Mouse (Mus musculus): ENCODE measurements around the gene Hgf. TPM values are rescaled to one million over a fixed set of nuclear protein-coding genes. Genes with fewer than 3 reads are reported as not detected.

Hgf gene
- total RNA-seq (2021) = under 1 TPM; 0.56 to 0.70 TPM

DNA sequence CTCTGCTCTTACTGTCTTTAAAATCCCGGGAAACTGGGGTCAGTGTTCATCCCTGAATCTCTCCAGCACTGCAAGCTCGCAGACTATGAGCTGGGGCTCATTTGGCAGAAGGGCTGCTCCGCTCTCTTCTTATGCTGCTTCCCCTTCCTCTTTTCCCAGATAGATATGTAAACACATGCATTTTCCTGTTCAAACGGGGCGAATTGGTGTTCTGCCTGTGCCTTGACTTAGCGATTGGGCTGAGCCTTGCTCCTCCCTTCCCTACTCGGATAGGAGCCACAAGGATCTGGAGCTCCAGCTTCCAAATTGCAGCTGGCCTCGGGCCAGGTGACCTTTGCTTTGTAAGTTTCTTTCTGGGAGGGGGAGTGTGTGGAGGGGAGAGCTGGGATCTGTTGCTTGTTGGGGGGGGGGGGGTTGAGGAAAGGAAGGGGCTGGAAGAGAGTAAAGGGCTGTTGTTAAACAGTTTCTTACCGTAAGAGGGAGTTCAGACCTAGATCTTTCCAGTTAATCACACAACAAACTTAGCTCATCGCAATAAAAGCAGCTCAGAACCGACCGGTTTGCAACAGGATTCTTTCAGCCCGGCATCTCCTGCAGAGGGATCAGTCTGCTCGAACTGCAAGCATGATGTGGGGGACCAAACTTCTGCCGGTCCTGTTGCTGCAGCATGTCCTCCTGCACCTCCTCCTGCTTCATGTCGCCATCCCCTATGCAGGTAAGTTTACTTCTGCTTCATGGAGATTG lies at the start of gene Hgf:
Hgf (plus strand) TSS at position 192 of the 744 bp plus-strand sequence.
- intact Hi-C loops (cut with DNase I) = no loop called here
- peak; percentile 41 to 44 for DNase-seq

DNA sequence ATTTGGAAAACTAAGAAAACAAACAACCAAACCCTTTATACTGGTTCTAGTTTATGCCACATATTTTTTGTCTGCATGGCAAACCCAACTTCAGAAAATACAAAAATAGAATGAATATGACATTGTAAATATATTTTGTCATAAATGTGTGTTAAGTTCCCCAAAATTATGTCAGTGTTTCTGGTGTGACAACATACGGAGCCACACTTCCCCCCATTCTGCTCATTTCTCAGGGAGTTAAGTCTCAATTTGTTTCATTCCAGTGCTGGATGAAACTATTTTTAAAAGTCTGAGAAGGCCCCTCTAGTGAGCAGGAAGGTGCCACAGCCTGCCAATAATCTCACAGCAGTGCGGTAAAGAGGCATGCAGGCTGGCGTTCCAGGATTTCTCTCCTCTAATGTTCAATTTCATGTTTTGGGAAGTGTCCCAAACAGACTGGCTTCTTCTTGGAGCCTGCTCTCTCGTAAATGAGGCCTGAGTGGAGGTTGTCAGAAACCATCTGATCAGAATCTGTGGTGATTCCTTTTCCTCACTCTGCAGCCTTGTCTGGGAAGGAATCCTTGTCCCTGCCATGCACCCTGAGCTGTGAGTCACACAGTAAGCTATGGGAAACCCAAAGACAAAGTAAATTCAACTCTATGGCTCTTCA lies 46.5 kb upstream of the Hgf start:
- intact Hi-C loops (cut with DNase I) = no loop called here
- no peak for DNase-seq

DNA sequence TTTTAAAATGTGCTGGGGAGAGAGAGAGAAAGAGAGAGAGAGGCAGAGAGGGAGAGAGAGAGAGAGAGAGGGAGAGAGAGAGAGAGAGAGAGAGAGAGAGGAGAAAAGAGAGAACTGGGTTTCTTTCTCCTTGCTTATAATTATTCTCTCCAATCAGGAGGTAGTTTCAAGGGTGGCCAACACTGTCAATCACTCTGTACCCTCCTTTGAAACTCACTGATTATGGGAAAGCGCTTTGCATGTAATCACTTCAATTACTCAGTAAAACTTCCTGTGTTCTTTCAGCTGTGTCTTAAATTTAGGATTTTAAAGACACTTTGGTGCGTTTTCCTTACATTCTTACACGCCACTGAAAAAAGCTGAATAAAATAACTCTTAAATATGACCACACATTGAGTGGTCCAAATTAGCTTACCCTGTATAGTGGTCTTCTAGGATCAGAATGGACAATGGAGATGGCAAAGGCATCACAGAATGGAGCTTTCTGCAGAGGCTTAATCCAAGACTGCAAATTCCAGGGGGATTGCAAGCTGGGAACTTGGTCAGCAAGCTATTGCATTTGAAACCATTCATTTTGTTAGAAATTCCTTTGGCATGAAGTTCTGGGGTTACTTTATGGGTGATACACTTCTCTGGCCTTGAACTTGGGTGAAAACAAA lies 21.5 kb upstream of the Hgf start:
- intact Hi-C loops (cut with DNase I) = no loop called here
- no peak for DNase-seq

DNA sequence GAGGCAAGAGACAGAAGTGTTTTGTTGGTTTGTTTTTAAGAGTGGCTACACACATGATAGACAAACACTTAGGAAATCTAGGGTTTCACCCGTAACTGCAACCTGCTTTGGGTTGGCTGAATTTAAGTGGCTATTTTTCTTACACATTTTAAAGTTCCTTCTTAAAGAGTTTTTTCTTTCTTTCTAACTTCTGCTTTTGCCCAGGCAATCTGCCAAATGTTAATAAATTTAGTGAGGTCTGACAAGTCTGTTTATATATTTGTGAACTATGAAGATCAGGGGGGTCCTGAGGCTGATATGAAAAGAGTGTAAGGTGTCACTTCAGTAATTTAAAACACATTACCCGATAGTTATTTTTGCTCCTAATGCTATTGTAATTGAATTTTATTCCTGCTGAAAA lies 15.2 kb upstream of the Hgf start:
- DNase-seq = no peak
- intact Hi-C loops (cut with DNase I) = no loop called here

DNA sequence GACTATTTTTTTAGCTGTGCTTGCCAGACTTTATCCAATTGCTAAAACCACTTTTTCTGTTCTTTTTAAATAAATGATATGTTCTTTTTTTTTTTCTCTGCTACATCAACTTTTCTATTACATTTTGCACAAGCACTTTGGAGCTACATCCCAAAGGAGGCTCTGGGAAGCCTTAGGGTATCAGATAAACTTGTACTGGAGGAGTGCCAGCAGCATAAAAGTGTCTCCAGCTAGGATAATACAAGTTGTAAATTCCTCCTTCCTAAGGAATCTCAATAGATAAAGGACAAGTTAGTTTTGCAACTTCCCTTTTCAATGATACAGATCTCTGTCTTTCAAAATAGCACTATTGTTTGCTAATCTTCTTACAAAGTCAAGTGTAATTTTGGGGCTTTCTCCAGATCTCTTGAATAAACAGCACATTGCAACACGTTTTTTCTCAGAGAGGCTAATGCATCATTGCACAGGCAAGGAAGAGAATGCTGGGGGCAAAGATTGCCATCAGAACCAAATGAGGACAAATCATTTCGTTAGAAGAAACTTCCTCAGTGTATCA lies 11.7 kb upstream of the Hgf start:
- intact Hi-C loops (cut with DNase I) = no loop called here
- DNase-seq = no peak

DNA sequence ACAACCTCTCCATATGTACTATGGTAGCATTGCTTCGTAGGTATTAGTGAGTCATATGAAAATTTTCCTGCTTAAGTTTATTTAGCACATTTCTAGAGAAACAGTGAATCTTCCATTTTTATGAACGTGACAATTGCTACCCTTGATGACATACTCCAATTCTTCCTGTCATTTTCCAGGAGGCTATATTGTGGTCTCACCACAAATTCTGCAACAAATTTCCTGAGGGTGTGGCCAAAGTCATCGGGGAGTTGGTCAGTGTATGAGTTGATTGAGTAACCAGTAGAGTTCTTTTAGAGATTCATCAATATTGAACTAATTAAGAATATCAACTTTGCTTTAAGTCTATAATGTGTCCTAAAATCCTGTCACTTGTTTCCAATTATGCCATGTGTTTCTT lies 5.8 kb upstream of the Hgf start:
- intact Hi-C loops (cut with DNase I) = no loop called here
- DNase-seq = no peak

DNA sequence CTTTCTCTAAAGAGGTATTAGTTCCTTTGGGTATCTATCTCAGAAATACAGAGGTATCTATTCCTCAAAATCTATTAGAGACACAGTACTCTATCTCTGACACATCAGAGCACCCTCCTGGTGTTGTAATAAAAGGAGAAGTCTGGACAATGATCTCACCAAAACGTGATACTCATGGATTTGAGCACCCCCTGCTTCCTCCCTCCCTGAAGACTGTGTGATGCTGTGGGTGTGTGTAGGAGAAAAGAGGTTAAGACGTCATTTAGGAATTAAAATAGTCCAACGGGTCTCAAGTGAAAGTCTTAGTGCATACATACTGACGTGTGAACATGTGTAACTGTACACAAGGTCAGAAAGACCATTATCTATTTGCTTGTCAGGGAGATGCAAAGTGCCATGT lies 648 bp upstream of the Hgf start:
- DNase-seq = no peak
- intact Hi-C loops (cut with DNase I) = no loop called here

DNA sequence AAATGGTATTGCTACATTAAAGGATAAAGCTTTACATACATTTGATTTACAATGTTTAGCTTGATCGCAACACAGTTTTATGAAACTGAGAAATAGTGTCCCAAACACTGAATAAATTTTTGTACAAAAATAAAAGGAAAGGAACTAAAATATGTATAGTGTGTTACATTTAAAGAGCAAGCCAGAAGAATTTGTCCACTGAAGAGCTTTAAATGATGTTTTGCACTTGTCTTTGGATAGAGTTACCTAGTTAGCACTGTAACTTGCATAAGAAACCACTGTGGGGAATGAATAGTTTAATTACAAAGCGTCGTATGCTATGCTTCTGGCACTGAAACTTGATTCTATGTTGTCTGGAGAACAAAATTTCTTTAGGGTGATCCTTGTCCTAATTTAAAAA lies 7.0 kb downstream of the Hgf start:
- DNase-seq = no peak
- intact Hi-C loops (cut with DNase I) = no loop called here

DNA sequence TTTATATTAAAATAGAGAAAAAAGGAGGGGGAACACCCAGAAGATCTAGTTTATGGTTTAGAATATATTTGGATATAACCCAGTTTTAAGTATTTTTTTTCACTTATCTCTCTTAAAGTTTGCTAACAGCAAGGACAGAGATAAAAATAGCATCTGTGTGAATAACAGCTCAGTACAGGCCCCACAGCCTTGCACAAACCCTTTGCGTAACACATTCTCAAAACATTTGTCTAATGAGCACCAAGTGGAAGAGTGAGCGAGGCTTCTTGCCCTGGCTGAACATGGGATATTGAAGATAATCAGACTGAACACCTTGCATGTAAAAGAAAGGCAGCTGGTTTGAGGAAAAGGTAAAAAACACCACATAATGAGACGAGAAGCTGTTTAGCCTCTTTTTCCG lies 15.7 kb downstream of the Hgf start:
- DNase-seq = no peak
- intact Hi-C loops (cut with DNase I) = no loop called here

DNA sequence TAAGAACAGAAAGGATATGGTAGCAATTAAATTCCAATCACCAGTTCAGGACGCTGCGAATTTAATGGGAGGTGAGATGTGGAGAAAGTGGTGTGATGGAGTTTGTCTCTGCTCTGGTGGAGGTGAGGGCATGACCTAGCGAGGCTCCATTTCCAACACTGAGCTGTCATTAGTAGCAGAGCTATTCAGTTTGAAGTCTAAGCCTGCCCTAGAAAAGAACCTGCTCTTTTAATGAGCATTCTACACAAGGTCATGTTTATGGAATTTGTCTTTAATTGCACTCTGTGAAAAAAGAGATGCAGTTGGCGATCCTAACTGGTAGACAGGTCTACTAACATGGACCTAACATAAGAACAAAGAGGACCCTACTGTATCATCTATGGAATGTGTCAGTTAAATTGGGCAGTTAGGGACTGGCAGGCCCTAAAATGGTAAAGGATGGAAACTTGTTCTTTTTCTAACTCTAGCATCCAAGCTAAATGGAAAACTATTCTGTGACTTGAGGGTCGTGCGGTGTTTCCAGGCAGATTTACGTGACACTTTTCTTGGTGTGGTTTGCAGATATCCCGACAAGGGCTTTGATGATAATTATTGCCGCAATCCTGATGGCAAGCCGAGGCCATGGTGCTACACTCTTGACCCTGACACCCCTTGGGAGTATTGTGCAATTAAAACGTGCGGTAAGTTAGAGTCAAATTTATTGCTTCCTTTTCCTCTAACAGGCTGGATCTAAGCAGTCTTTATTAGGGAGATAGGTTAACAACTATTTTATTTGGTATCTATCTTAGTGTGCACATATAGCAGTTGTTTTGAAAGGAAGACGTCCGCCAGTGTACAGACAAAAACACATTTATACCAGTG lies 24.8 kb downstream of the Hgf start:
- intact Hi-C loops (cut with DNase I) = no loop called here
- no peak for DNase-seq

DNA sequence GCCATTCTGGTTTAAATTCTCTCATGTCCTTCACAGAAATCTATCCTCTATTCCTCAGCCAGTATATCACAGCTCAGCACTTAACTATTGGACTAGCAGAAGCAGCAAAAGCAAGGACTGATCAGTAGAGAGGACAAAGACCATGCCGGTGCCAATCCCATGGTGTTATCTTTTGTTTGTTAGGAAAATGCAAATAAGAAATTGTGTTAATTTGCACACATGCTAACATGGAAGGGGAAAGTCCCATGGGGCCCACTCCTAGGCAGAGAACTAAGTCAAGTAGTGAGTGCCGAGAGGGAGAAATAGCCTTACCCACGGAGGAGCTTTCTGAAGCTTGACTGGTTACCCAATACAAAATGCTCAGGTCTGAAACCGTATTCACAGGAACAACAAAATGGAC lies 42.4 kb downstream of the Hgf start:
- no peak for DNase-seq
- intact Hi-C loops (cut with DNase I) = no loop called here

DNA sequence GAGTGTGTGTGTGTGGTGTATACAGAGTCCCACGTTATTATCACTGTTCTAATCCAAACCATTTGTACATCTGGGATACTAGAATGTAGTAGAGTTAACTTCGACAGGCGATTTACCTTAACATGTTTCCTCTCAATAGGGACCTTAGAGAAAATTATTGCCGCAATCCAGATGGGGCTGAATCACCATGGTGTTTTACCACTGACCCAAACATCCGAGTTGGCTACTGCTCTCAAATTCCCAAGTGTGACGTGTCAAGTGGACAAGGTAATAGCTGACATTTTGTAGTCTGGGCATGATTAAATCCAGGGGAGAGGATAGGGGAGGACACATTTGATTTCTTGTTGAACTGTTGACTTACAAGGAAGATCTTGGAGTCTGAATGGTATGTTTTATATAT lies 44.7 kb downstream of the Hgf start:
- intact Hi-C loops (cut with DNase I) = no loop called here
- DNase-seq = no peak

DNA sequence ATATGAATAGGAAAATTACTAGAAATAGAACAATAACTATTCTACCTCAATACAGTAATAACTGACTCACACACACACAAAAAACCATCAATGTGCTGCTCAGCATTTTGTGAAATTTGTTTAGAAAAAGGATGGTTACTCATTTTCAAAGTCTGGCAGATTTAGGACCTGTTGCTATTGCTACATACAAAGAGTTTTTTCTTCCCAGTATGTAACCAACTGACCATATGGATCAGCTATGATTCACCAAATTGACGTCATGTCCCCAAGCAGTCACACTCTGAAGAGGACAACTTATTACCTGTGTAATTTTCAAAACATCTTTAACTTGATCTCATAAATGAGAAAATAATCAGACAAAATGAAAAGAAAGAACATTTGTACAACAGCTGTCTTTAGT lies 48.2 kb downstream of the Hgf start:
- intact Hi-C loops (cut with DNase I) = no loop called here
- DNase-seq = no peak

DNA sequence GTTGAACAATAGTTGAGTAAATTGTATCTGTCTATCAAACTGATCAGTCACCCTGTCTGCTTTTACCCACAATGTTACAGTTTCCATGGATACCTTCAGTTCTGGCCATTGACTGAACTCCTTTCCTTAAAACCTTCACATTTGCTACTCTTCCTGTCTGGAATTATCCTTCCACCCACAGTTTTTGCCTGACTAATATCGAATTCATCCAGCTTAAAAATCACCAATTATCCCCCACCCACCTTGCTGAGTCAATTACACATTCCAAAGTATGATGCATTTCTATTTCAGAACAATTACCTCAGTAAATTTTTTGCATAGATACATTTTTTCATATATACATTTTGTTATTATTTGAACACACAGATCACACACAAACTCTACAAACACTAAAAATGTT lies 79.7 kb downstream of the Hgf start:
- DNase-seq = no peak
- intact Hi-C loops (cut with DNase I) = no loop called here

DNA sequence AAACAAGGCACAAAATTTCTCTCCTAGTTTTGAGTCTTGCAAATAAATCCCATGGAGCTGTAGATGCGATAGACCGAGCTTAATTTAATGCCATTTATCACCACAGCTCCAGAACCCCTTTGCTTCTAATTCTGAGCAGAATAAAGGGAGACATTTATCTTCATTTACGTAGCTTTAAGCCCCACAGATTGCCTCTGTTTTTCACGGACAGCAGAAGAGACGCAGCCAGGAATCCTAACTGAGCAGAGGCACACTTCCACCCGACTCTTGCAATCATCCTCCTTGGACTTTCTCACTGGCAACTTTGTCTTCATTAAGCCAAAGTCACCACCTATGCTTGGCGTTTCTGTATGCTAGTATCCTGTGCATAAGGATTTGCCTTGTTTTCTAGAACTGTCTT lies 93.1 kb downstream of the Hgf start:
- DNase-seq = no peak
- intact Hi-C loops (cut with DNase I) = no loop called here

DNA sequence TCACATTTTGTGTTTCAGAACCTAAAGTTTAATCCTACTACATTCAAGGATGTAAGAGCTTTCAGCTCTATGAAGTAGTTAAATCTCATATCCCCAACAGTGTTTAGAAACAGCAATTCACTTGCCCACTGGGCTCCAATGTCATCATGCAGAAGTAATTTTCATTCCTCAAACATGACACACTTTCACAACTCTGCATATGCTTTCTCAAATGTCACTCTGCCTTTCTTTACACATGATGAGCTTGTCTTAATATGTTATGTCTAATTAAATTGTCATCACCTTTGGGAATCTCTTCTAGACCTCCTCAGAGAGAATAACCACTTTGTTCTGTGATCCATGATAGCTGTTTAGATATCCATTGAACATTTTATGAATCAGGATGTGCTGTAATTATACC lies 94.4 kb downstream of the Hgf start:
- intact Hi-C loops (cut with DNase I) = no loop called here
- DNase-seq = no peak

DNA sequence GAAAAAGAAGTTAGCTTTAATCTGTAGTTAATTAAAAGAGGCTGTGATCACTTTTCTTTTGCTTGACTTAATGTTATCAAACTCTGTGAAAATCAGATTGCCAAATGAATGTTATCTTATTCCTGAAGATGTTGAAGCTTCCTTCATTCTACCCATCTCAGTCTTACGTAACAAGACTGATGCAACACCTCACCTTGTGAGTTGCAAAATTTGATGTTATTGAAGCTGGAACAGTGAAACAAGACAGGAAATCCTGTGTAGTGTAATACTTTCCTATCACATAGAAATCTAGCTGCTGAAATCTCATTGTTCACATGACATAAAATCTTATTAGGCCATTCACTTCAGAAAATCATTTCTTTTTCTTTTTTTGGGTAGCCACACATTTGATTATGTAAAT lies 96.9 kb downstream of the Hgf start:
- intact Hi-C loops (cut with DNase I) = no loop called here
- no peak for DNase-seq

DNA sequence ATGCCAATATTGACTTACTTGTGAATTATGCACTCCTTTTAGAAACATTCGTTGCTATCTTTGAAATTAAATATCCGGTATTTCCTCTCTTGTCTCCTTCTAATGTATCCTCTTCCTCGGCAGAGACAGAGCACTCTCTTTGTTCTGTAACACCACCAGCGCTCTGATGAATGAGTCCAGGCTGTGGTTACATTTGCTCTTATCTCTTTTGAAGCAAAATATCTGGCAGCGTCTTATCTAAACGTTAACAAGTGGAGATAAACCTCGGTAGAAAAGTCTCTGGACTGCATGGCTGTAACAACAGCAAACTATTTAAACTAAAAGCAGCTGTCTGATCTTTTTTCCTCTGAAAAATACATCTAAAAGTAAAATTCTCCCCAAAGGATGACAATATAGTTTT lies 100.7 kb downstream of the Hgf start:
- DNase-seq = no peak
- intact Hi-C loops (cut with DNase I) = no loop called here
